Mouse (Mus musculus): ENCODE data around the gene Lrfn4.

GRCm38 (mm10) chr19:4596071-4596470, 19.4 kb downstream of the Lrfn4 start:
- TF ChIP-seq CTCF (IDR thresholded peaks at IDR 0.05; ENCODE audit: control insufficient read depth, insufficient read depth, insufficient replicate concordance, low read depth, low read length) (no peak), POLR2A (IDR thresholded peaks at IDR 0.05; ENCODE audit: control insufficient read depth, low read depth, low read length) (no peak)

Data from testis, adult 2 months (tissue).